Mouse (Mus musculus): Measurements from ENCODE around the gene Stub1. TPM values are rescaled to one million over a fixed set of nuclear protein-coding genes. Genes with fewer than 3 reads are reported as not detected.

Stub1 gene
- total and polyA plus RNA-seq, 2 experiments from 2014 or later: 248 to 374 TPM

GRCm38 (mm10) chr17:25837076-25837410, 3.8 kb upstream of the Stub1 start, which contains the start of gene Rhbdl1:
Gene Rhbdl1, minus strand, starts transcription at chr17:25837295.
- under 1% methylated on average over 26 of the region's 29 CpGs for WGBS
- peaks cover 27% of the 10 kb centered on the region for H3K4me1 ChIP-seq (ENCODE audit: insufficient read depth, low read length)
- no peak for TF ChIP-seq CTCF (IDR thresholded peaks at IDR 0.05)

GRCm38 (mm10) chr17:25836397-25837075, 3.3 kb upstream of the Stub1 start:
- WGBS: 21% methylated on average over 23 of the region's 23 CpGs
- peak overlapping the region; percentile 81 for H3K9ac ChIP-seq (replicated peaks; ENCODE audit: low read length, poor library complexity, severe bottlenecking)
- H3K36me3 ChIP-seq (ENCODE audit: insufficient read depth, low read length): peaks cover 41% of the 10 kb centered on the region
- peak overlapping the region; percentile 82 for H3K27ac ChIP-seq (ENCODE audit: low read depth, low read length)
- no peaks in the 10 kb centered on the region for H3K9me3 ChIP-seq (ENCODE audit: low read length)
- DNase-seq (ENCODE audit: low spot score) (no peak), ATAC-seq (ENCODE audit: low FRiP score) (no peak)
- no peaks in the 10 kb centered on the region for H3K27me3 ChIP-seq (ENCODE audit: insufficient read depth, low read length)
- H3K4me3 ChIP-seq (ENCODE audit: low read depth, low read length): peak overlapping the region; percentile 41
- TF ChIP-seq CTCF (IDR thresholded peaks at IDR 0.05): no peak
- peak overlapping the region; percentile 75 for H3K4me2 ChIP-seq (ENCODE audit: low read depth, low read length, poor library complexity, severe bottlenecking)
- H3K4me1 ChIP-seq (ENCODE audit: insufficient read depth, low read length): peaks cover 32% of the 10 kb centered on the region

More at GRCm38 (mm10) chr17:25837076-25837410, 3.8 kb upstream of the Stub1 start, which contains the start of gene Rhbdl1:
- peak within 1 kb of the TSS; percentile 75 for H3K4me2 ChIP-seq (ENCODE audit: low read depth, low read length, poor library complexity, severe bottlenecking)
- no peaks in the 10 kb centered on the region for H3K27me3 ChIP-seq (ENCODE audit: insufficient read depth, low read length)
- peak within 1 kb of the TSS; percentile 41 for H3K4me3 ChIP-seq (ENCODE audit: low read depth, low read length)
- DNase-seq (ENCODE audit: low spot score) (peak; percentile 88), ATAC-seq (ENCODE audit: low FRiP score) (peak; percentile 50; the same call in 1 of the 2 replicates)
- H3K9me3 ChIP-seq (ENCODE audit: low read length): no peaks in the 10 kb centered on the region
- H3K27ac ChIP-seq (ENCODE audit: low read depth, low read length): peak within 1 kb of the TSS; percentile 82
- peaks cover 44% of the 10 kb centered on the region for H3K36me3 ChIP-seq (ENCODE audit: insufficient read depth, low read length)
- peak within 1 kb of the TSS; percentile 81 for H3K9ac ChIP-seq (replicated peaks; ENCODE audit: low read length, poor library complexity, severe bottlenecking)

GRCm38 (mm10) chr17:25835816-25836215, 2.6 kb upstream of the Stub1 start:
- no peak for ATAC-seq (ENCODE audit: low FRiP score)

GRCm38 (mm10) chr17:25835301-25835700, 2.1 kb upstream of the Stub1 start:
- Histone ChIP-seq H3K27me3 (ENCODE audit: insufficient read depth, low read length) (no peaks in the 10 kb centered on the region), H3K9me3 (ENCODE audit: low read length) (no peaks in the 10 kb centered on the region), H3K4me1 (ENCODE audit: insufficient read depth, low read length) (peaks cover 35% of the 10 kb centered on the region), H3K4me2 (ENCODE audit: low read depth, low read length, poor library complexity, severe bottlenecking) (peak overlapping the region; percentile 76), H3K36me3 (ENCODE audit: insufficient read depth, low read length) (peaks cover 41% of the 10 kb centered on the region), H3K4me3 (ENCODE audit: low read depth, low read length) (no peak overlapping the region), H3K27ac (ENCODE audit: low read depth, low read length) (no peak overlapping the region), H3K9ac (replicated peaks; ENCODE audit: low read length, poor library complexity, severe bottlenecking) (no peak overlapping the region)
- TF ChIP-seq CTCF (IDR thresholded peaks at IDR 0.05): no peak
- ATAC-seq (ENCODE audit: low FRiP score) (no peak), DNase-seq (ENCODE audit: low spot score) (no peak)
- WGBS: 92% methylated on average over 7 of the region's 7 CpGs

More at GRCm38 (mm10) chr17:25835816-25836215, 2.6 kb upstream of the Stub1 start:
- Histone ChIP-seq H3K4me2 (ENCODE audit: low read depth, low read length, poor library complexity, severe bottlenecking) (peak overlapping the region; percentile 75), H3K4me1 (ENCODE audit: insufficient read depth, low read length) (peaks cover 35% of the 10 kb centered on the region), H3K36me3 (ENCODE audit: insufficient read depth, low read length) (peaks cover 41% of the 10 kb centered on the region), H3K27ac (ENCODE audit: low read depth, low read length) (0 out of 2 replicates have a peak overlapping the region, but pooled peaks have one; percentile 82), H3K9ac (replicated peaks; ENCODE audit: low read length, poor library complexity, severe bottlenecking) (peak overlapping the region; percentile 81; the same call in 1 of the 2 replicates), H3K27me3 (ENCODE audit: insufficient read depth, low read length) (no peaks in the 10 kb centered on the region), H3K9me3 (ENCODE audit: low read length) (no peaks in the 10 kb centered on the region), H3K4me3 (ENCODE audit: low read depth, low read length) (peak overlapping the region; percentile 41; the same call in 1 of the 2 replicates)
- TF ChIP-seq CTCF (IDR thresholded peaks at IDR 0.05): no peak
- WGBS: 94% methylated on average over 16 of the region's 16 CpGs
- DNase-seq (ENCODE audit: low spot score): no peak

- Histone ChIP-seq H3K4me3 (ENCODE audit: low read depth, low read length) (peak overlapping the region; percentile 81; the same call in 1 of the 2 replicates), H3K27me3 (ENCODE audit: insufficient read depth, low read length) (no peaks in the 10 kb centered on the region), H3K9me3 (ENCODE audit: low read length) (no peaks in the 10 kb centered on the region), H3K4me1 (ENCODE audit: insufficient read depth, low read length) (peaks cover 40% of the 10 kb centered on the region), H3K27ac (ENCODE audit: low read depth, low read length) (peak overlapping the region; percentile 32; the same call in 1 of the 2 replicates), H3K36me3 (ENCODE audit: insufficient read depth, low read length) (peaks cover 42% of the 10 kb centered on the region), H3K9ac (replicated peaks; ENCODE audit: low read length, poor library complexity, severe bottlenecking) (0 out of 2 replicates have a peak overlapping the region, but pooled peaks have one; percentile 29), H3K4me2 (ENCODE audit: low read depth, low read length, poor library complexity, severe bottlenecking) (peak overlapping the region; percentile 76)
- 87% methylated on average over 12 of the region's 12 CpGs for WGBS
- TF ChIP-seq CTCF (IDR thresholded peaks at IDR 0.05): no peak
- DNase-seq (ENCODE audit: low spot score): no peak
- no peak for ATAC-seq (ENCODE audit: low FRiP score)
Measured at GRCm38 (mm10) chr17:25834595-25835222, 1.5 kb upstream of the Stub1 start.
